Mouse (Mus musculus) lung, adult 2 months (tissue): ENCODE measurements at regions not wholly inside any gene's neighbourhood (a gene's known extent, or its start where the extent isn't known, plus 50 kb on each side); places are given as distances from the start of the nearest gene placed in this dataset.

Experiments used
- CTCF ChIP-seq: fragments of 200-500 bp; IDR thresholded peaks from 2 replicates; pipeline ENCODE4 v1.5.1; 2011; ENCODE audit warnings: mild to moderate bottlenecking, low read length, control low read depth; ENCODE audit not compliant: insufficient read depth
- POLR2A ChIP-seq: fragments of 200-500 bp; IDR thresholded peaks from 2 replicates; pipeline ENCODE4 v1.6.1; 2011; ENCODE audit warnings: low read depth, mild to moderate bottlenecking, control low read depth, low read length, borderline replicate concordance; ENCODE audit errors: extremely low read depth

- TF ChIP-seq POLR2A (no peak), CTCF (no peak)
These were observed 461.0 kb upstream of the Zmiz1 start for GRCm38 (mm10) chr14:24997786-24998509.
